Mouse (Mus musculus) liver, adult 10 weeks (tissue): ENCODE data around the gene Thoc5. TPM values are rescaled to one million over a fixed set of nuclear protein-coding genes. Genes with fewer than 3 reads are reported as not detected.

ENCODE experiments used
- polyA plus RNA-seq: library from polyadenylated mRNA; stranded (reverse); fragments of 350-450 nt; fragmentation: Illumina TruSeq; extraction: RNeasy Lipid Tissue Mini Kit (QIAGEN cat#74804); gene quantifications from one replicate; pipeline ENCODE4 v1.2.3, GENCODE M21; 2014; ENCODE audit warnings: low read depth, low replicate concordance

The Thoc5 gene
- 5.0 TPM for polyA plus RNA-seq

GRCm38 (mm10) chr11:4894848-4895816 lies at the start of gene Thoc5:
Gene Thoc5 (plus strand): TSS chr11:4895320.

GRCm38 (mm10) chr11:4849258-4849943 lies 45.7 kb upstream of the Thoc5 start, which contains the start of gene Nf2:
Gene Nf2 (minus strand): TSS chr11:4849536.

GRCm38 (mm10) chr11:4873755-4874475 lies 21.2 kb upstream of the Thoc5 start, which contains the start of gene Nipsnap1:
Gene Nipsnap1 (plus strand): TSS chr11:4873951.

GRCm38 (mm10) chr11:4947813-4948174 lies 52.7 kb downstream of the Thoc5 start, which contains the start of gene Nefh:
Gene Nefh (minus strand): TSS chr11:4948064.

Other genes with a start within 250 kb of the Thoc5 start
- gene Uqcr10, start 191.0 kb upstream of the Thoc5 start, polyA plus RNA-seq = 30.9 TPM
- gene Zmat5, start 190.6 kb upstream of the Thoc5 start, polyA plus RNA-seq = not detected
- gene Cabp7, start 148.5 kb upstream of the Thoc5 start, polyA plus RNA-seq = not detected
- gene Nf2, start 45.8 kb upstream of the Thoc5 start, polyA plus RNA-seq = 22.1 TPM
- 218 TPM for gene Nipsnap1, start 21.4 kb upstream of the Thoc5 start, polyA plus RNA-seq
- 0.21 TPM for gene Nefh, start 52.7 kb downstream of the Thoc5 start, polyA plus RNA-seq
- 27.8 TPM for gene Ap1b1, start 91.5 kb downstream of the Thoc5 start, polyA plus RNA-seq
- gene Rasl10a, start 162.8 kb downstream of the Thoc5 start, polyA plus RNA-seq = not detected
- 1.3 TPM for gene Gas2l1, start 170.0 kb downstream of the Thoc5 start, polyA plus RNA-seq
- 0.56 TPM for gene Rhbdd3, start 203.6 kb downstream of the Thoc5 start, polyA plus RNA-seq
- gene Ewsr1, start 203.9 kb downstream of the Thoc5 start, polyA plus RNA-seq = 103 TPM